Mouse (Mus musculus) midbrain, embryonic 16.5 days (tissue): Measurements from ENCODE around the gene Stk11ip. TPM values are rescaled to one million over a fixed set of nuclear protein-coding genes. Genes with fewer than 3 reads are reported as not detected.
A peak's percentile ranks its signal among the peaks of the same experiment; 100 is the strongest.

Source experiments
- ATAC-seq: fragments of 200-750 bp; cut with Nextera tagmentation; 2 replicates; pipeline ENCODE4 v1.8.0; 2017; ENCODE audit warnings: moderate TSS enrichment
- H3K27ac ChIP-seq: fragments of 300-500 bp; sonication (generic); 2 replicates; pipeline ENCODE4 v1.5.1; 2014; ENCODE audit warnings: mild to moderate bottlenecking, low read length, mixed read lengths
- H3K27me3 ChIP-seq: fragments of 300-500 bp; sonication (generic); 2 replicates; pipeline ENCODE4 v1.6.1; 2014; ENCODE audit warnings: low read depth, low read length, mixed read lengths; ENCODE audit not compliant: control insufficient read depth, insufficient read depth
- H3K36me3 ChIP-seq: fragments of 300-500 bp; sonication (generic); 2 replicates; pipeline ENCODE4 v1.6.1; 2014; ENCODE audit warnings: mild to moderate bottlenecking, low read length, moderate library complexity, mixed read lengths; ENCODE audit not compliant: control insufficient read depth, insufficient read depth
- H3K4me1 ChIP-seq: fragments of 300-500 bp; sonication (generic); 2 replicates; pipeline ENCODE4 v1.6.1; 2014; ENCODE audit warnings: mild to moderate bottlenecking, low read length, mixed read lengths; ENCODE audit not compliant: control insufficient read depth, insufficient read depth
- H3K4me2 ChIP-seq: fragments of 300-500 bp; sonication (generic); 2 replicates; pipeline ENCODE4 v1.6.1; 2014; ENCODE audit warnings: mild to moderate bottlenecking, low read length, mixed read lengths
- H3K4me3 ChIP-seq: fragments of 300-500 bp; sonication (generic); 2 replicates; pipeline ENCODE4 v1.5.1; 2014; ENCODE audit warnings: low read depth, mild to moderate bottlenecking, low read length, moderate library complexity, mixed read lengths
- H3K9ac ChIP-seq: fragments of 300-500 bp; sonication (generic); 2 replicates; pipeline ENCODE4 v1.6.1; 2014; ENCODE audit warnings: low read depth, low read length, mixed read lengths
- H3K9me3 ChIP-seq: fragments of 300-500 bp; sonication (generic); replicated peaks from 2 replicates; pipeline ENCODE4 v1.6.1; 2014; ENCODE audit warnings: mild to moderate bottlenecking, low read length, mixed read lengths; ENCODE audit not compliant: control insufficient read depth, poor library complexity, severe bottlenecking
- WGBS: fragments of 180-500 bp; shearing (Covaris S2); extraction: QIAGEN DNeasy Blood & Tissue Kit; methylation state at CpG from one replicate; pipeline ENCODE4 v1.1.7; 2014; 5-methylcytosine and 5-hydroxymethylcytosine counted together
- polyA plus RNA-seq: library from polyadenylated mRNA; unstranded; fragments of >200 nt; fragmentation: Nextera tagmentation; extraction: Ambion mirVana; gene quantifications from 2 replicates; pipeline ENCODE4 v1.2.1, GENCODE M21; 2015

Gene Stk11ip
- polyA plus RNA-seq, 1 experiment from 2014 or later = 25.9 TPM

DNA sequence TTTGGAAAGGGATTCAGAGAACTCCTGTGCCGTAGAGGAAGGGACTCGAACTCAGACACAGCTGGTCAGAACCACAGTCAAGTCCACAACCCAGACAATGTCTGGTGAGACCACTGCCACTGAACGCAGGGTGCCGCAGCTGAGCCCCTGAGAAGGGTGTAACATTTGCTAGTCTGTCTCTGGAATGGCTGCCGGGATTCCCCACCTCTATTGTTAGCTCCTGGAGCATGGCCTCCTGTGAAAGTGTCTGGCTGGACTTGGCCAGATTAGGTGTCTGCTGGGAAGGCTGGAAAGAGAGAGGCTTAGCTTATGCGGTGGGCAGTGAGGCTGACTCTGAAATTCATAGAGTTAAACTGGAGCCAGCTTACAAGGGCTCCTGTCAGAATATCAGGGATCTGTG is 49.1 kb downstream of the Stk11ip start:
- Histone ChIP-seq H3K9ac (no peak overlapping the region), H3K27ac (no peak overlapping the region), H3K9me3 (no peaks in the 10 kb centered on the region), H3K36me3 (no peaks in the 10 kb centered on the region), H3K4me3 (no peak overlapping the region), H3K4me2 (no peak overlapping the region), H3K4me1 (no peaks in the 10 kb centered on the region; the same call in 1 of the 2 replicates), H3K27me3 (no peaks in the 10 kb centered on the region)
- ATAC-seq = no peak
- WGBS = 53% methylated on average over 6 of the region's 6 CpGs

DNA sequence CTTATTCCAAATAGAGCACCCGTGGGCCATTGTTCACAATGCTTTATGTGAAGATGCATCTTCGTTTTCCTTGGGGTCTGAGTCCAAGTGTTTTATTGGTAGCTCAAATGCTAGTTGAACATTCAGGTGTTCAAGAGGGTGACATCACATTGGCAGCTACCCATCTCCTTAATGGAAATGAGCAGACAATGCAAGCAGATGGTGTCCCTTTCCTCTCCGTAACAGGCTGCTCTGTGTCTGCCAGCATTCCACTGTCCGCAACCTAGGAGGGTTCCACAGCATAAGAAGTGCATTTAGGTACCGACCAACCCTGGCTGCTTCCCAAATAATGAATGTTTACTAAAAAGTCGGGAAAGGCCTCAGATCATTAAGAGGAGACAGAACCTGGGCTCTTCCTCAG is 51.4 kb downstream of the Stk11ip start:
- H3K9me3 ChIP-seq = no peaks in the 10 kb centered on the region
- H3K9ac ChIP-seq = no peak overlapping the region
- H3K27me3 ChIP-seq = no peaks in the 10 kb centered on the region
- no peaks in the 10 kb centered on the region for H3K36me3 ChIP-seq
- H3K27ac ChIP-seq = no peak overlapping the region
- no peaks in the 10 kb centered on the region for H3K4me1 ChIP-seq
- H3K4me3 ChIP-seq = no peak overlapping the region
- ATAC-seq = no peak
- WGBS = 84% methylated on average over 6 of the region's 6 CpGs
- H3K4me2 ChIP-seq = no peak overlapping the region

DNA sequence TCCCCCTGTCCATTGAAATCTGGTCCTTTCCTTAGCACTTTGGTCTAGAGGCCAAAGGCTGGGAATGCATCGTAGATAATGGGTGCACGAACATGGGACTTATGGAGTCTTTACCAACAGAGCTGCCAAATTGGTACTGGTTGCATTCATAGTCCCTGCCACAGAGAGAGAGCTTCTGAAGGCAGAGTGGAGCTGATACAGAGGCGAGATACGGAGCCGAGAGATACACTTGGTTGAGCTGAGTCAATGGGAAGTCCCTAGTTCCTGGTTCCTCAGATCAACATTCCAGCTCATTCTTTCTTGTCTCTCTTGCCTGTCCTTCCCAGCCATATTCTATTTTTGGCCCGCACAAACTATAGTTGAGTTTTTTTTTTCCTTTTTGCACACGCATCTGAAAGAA is 52.4 kb downstream of the Stk11ip start:
- H3K9me3 ChIP-seq = no peaks in the 10 kb centered on the region
- H3K36me3 ChIP-seq = no peaks in the 10 kb centered on the region
- H3K9ac ChIP-seq = no peak overlapping the region
- H3K27ac ChIP-seq = no peak overlapping the region
- WGBS = 72% methylated on average over 7 of the region's 7 CpGs
- no peak overlapping the region for H3K4me2 ChIP-seq
- no peaks in the 10 kb centered on the region for H3K27me3 ChIP-seq
- H3K4me3 ChIP-seq = no peak overlapping the region
- ATAC-seq = no peak
- no peaks in the 10 kb centered on the region for H3K4me1 ChIP-seq

DNA sequence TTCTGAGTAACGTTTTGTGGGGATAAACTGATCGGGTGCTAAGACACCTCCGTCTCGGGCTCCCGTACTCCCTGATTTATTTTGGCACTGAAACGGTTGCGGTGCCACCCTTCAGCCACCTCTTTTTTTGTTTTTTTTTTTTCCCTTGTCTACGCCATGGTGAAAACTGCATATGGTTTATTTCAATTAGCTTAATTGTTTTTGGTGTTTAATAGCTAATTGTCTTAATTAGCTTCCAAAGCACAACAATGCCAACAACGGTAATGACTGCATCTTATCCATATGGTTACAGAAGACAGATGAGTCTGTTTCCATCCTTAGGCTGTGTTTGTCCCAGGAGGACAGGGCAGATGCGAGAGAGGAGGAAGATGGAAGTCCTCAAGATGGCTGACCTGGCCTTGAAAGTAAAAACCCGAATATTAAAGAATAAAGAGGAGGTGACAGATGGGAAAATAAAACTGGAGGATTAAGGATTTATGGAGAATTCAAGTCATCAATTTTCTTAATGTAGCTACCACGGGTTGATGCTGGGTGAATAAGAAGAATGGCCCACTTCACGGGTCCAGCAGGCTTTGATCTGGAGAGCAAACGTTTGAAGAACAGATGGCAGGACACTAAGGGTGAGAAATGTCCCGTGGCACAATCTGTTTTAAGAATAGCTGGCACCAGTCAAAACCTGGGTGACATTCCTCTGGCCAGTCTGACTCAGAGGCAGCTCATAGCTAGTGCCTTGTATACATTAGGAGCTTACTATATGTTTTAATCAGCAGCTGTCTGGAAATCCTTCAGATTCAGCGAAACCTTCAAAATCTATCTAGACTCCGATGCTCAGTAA is 53.4 kb downstream of the Stk11ip start:
- Histone ChIP-seq H3K27me3 (no peaks in the 10 kb centered on the region), H3K9me3 (no peaks in the 10 kb centered on the region), H3K4me3 (no peak overlapping the region), H3K4me1 (no peaks in the 10 kb centered on the region), H3K4me2 (no peak overlapping the region), H3K27ac (no peak overlapping the region), H3K9ac (no peak overlapping the region), H3K36me3 (no peaks in the 10 kb centered on the region)
- 74% methylated on average over 17 of the region's 17 CpGs for WGBS
- ATAC-seq = no peak

GRCm38 (mm10) chr1:75581936-75582624 is 60.8 kb downstream of the Stk11ip start:
- Histone ChIP-seq H3K4me1 (peaks cover 4% of the 10 kb centered on the region; the same call in 1 of the 2 replicates), H3K27me3 (no peaks in the 10 kb centered on the region), H3K4me2 (0 out of 2 replicates have a peak overlapping the region, but pooled peaks have one; percentile 0), H3K27ac (peak overlapping the region; percentile 83), H3K9ac (no peak overlapping the region; the same call in 1 of the 2 replicates), H3K4me3 (no peak overlapping the region), H3K36me3 (no peaks in the 10 kb centered on the region), H3K9me3 (no peaks in the 10 kb centered on the region)
- peak; percentile 68; the same call in 1 of the 2 replicates for ATAC-seq
- 12% methylated on average over 7 of the region's 7 CpGs for WGBS

- Histone ChIP-seq H3K36me3 (no peaks in the 10 kb centered on the region), H3K4me1 (peaks cover 4% of the 10 kb centered on the region; the same call in 1 of the 2 replicates), H3K9me3 (no peaks in the 10 kb centered on the region), H3K9ac (no peak overlapping the region; the same call in 1 of the 2 replicates), H3K27ac (peak overlapping the region; percentile 83), H3K4me3 (no peak overlapping the region), H3K27me3 (no peaks in the 10 kb centered on the region), H3K4me2 (0 out of 2 replicates have a peak overlapping the region, but pooled peaks have one; percentile 0)
- ATAC-seq = 0 out of 2 replicates have a peak, but pooled peaks have one; percentile 52
- WGBS = 42% methylated on average over 5 of the region's 5 CpGs
Measured at GRCm38 (mm10) chr1:75582625-75582956, 61.3 kb downstream of the Stk11ip start.

GRCm38 (mm10) chr1:75583034-75583433 is 61.7 kb downstream of the Stk11ip start:
- Histone ChIP-seq H3K27ac (peak overlapping the region; percentile 56), H3K9ac (no peak overlapping the region), H3K9me3 (no peaks in the 10 kb centered on the region), H3K27me3 (no peaks in the 10 kb centered on the region), H3K36me3 (no peaks in the 10 kb centered on the region), H3K4me1 (peaks cover 4% of the 10 kb centered on the region; the same call in 1 of the 2 replicates), H3K4me2 (no peak overlapping the region), H3K4me3 (no peak overlapping the region)
- WGBS = 81% methylated on average over 10 of the region's 10 CpGs
- ATAC-seq = no peak; the same call in 1 of the 2 replicates

DNA sequence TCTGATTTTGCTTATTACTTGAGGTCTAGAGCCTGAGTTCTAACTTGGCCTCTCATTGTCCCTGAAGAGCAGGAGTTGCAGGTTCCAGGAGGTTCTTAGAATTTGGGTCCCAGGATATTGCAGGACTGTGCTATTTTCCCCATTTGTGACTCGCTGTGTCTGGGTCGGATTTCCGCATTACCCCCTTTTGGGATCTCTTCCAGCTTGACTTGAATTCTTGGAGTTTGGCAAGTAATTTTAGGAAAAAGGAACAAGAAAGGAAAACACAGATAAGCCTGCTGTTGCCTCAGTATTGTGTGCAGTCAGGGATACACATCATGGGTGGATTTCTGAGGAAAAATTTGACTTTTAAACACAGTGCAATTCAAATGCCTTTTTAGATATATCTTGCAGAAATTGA is 65.5 kb downstream of the Stk11ip start:
- H3K27me3 ChIP-seq = no peaks in the 10 kb centered on the region
- no peaks in the 10 kb centered on the region for H3K9me3 ChIP-seq
- H3K4me1 ChIP-seq = peaks cover 9% of the 10 kb centered on the region; the same call in 1 of the 2 replicates
- no peak overlapping the region for H3K9ac ChIP-seq
- H3K27ac ChIP-seq = no peak overlapping the region
- H3K4me3 ChIP-seq = no peak overlapping the region
- no peak overlapping the region for H3K4me2 ChIP-seq
- WGBS = 92% methylated on average over 3 of the region's 3 CpGs
- no peaks in the 10 kb centered on the region for H3K36me3 ChIP-seq
- no peak for ATAC-seq
